Mouse (Mus musculus) B cell, adult 2 months (primary cell): ENCODE results near the gene Abcb5.
A peak's percentile ranks its signal among the peaks of the same experiment; 100 is the strongest.
"Not testable (repeated sequence)": the region's sequence is repeated elsewhere in the genome, so short reads cannot be mapped to it uniquely, and the experiment has no call there.

Experiments used
- DNase-seq, 2 experiments: peaks; one replicate each; pipeline ENCODE4 v3.0.0; 2022

Gene Abcb5

GRCm38 (mm10) chr12:118966321-118966720 is at the start of gene Abcb5:
Abcb5 (minus strand) TSS chr12:118966421.
- DNase-seq = no peak

GRCm38 (mm10) chr12:118999230-118999629 is 33.0 kb upstream of the Abcb5 start:
- DNase-seq = no peak

GRCm38 (mm10) chr12:118994328-118995166 is 28.3 kb upstream of the Abcb5 start:
- DNase-seq = no peak

- no peak for DNase-seq
These were observed 18.6 kb upstream of the Abcb5 start for GRCm38 (mm10) chr12:118984852-118985251.

GRCm38 (mm10) chr12:118930386-118931318 is 35.6 kb downstream of the Abcb5 start:
- peak; percentile 72 to 75 for DNase-seq

- DNase-seq = peak in 1 of 2 experiments; percentile 3
These were observed 39.4 kb downstream of the Abcb5 start for GRCm38 (mm10) chr12:118926813-118927281.

GRCm38 (mm10) chr12:118923874-118924273 is 42.3 kb downstream of the Abcb5 start:
- DNase-seq = not testable (repeated sequence)

GRCm38 (mm10) chr12:118917771-118918170 is 48.5 kb downstream of the Abcb5 start:
- no peak for DNase-seq

- DNase-seq = no peak
These were observed 55.9 kb downstream of the Abcb5 start for GRCm38 (mm10) chr12:118910360-118910759.

GRCm38 (mm10) chr12:118902249-118902648 is 64.0 kb downstream of the Abcb5 start:
- no peak for DNase-seq

- DNase-seq = no peak
These were observed 78.3 kb downstream of the Abcb5 start for GRCm38 (mm10) chr12:118887964-118888363.

- DNase-seq = no peak
These were observed 83.4 kb downstream of the Abcb5 start for GRCm38 (mm10) chr12:118882790-118883189.

GRCm38 (mm10) chr12:118872673-118873072 is 93.5 kb downstream of the Abcb5 start:
- no peak for DNase-seq

- no peak for DNase-seq
These were observed 110.1 kb downstream of the Abcb5 start for GRCm38 (mm10) chr12:118856151-118856550.

- DNase-seq = peak; percentile 43 to 50
These were observed 111.3 kb downstream of the Abcb5 start for GRCm38 (mm10) chr12:118854831-118855453.

- no peak for DNase-seq
These were observed 111.8 kb downstream of the Abcb5 start for GRCm38 (mm10) chr12:118854401-118854800.

- no peak for DNase-seq
These were observed 112.9 kb downstream of the Abcb5 start for GRCm38 (mm10) chr12:118853331-118853730.

- no peak for DNase-seq
These were observed 115.3 kb downstream of the Abcb5 start for GRCm38 (mm10) chr12:118850851-118851410.

- DNase-seq = no peak
These were observed 116.2 kb downstream of the Abcb5 start for GRCm38 (mm10) chr12:118849996-118850395.

GRCm38 (mm10) chr12:118849203-118849861 is 116.9 kb downstream of the Abcb5 start:
- peak in 1 of 2 experiments; percentile 15 for DNase-seq

GRCm38 (mm10) chr12:118848496-118849202 is 117.6 kb downstream of the Abcb5 start:
- peak in 1 of 2 experiments; percentile 30 for DNase-seq
